Mouse (Mus musculus) liver, embryonic 14.5 days (tissue): Measurements from ENCODE around the gene Eef1akmt1. TPM values are rescaled to one million over a fixed set of nuclear protein-coding genes. Genes with fewer than 3 reads are reported as not detected.

Experiments used
- ATAC-seq: fragments of 200-750 bp; cut with Nextera tagmentation; 2 replicates; pipeline ENCODE4 v1.8.0; 2017; ENCODE audit warnings: moderate number of reproducible peaks, mild to moderate bottlenecking, moderate library complexity; ENCODE audit not compliant: insufficient read depth
- DNase-seq, 3 experiments: peaks; one replicate each; pipeline ENCODE4 v3.0.0-alpha.2; 2012 to 2013; ENCODE audit warnings: low read depth in 3 of 3, low spot score in 3 of 3
- H3K27ac ChIP-seq: fragments of 300-500 bp; sonication (generic); 2 replicates; pipeline ENCODE4 v1.5.1; 2014; ENCODE audit warnings: moderate library complexity, mild to moderate bottlenecking, control low read depth, inconsistent platforms
- H3K27me3 ChIP-seq: fragments of 300-500 bp; sonication (generic); 2 replicates; pipeline ENCODE4 v1.6.1; 2014; ENCODE audit warnings: mild to moderate bottlenecking, low read length, moderate library complexity; ENCODE audit not compliant: control insufficient read depth, insufficient read depth
- H3K36me3 ChIP-seq: fragments of 300-500 bp; sonication (generic); replicated peaks from 2 replicates; pipeline ENCODE4 v1.6.1; 2014; ENCODE audit warnings: low read depth; ENCODE audit not compliant: control insufficient read depth, insufficient read depth
- H3K4me1 ChIP-seq, 2 experiments: fragments of 200-500 bp in 1 of 2; fragments of 300-500 bp in 1 of 2; sonication (generic) in 1 of 2; replicated peaks; 2 replicates each; pipeline ENCODE4 v1.6.1; 2012 to 2014; ENCODE audit warnings: antibody characterized with exemption in 1 of 2, inconsistent platforms in 1 of 2, low read length in 1 of 2; ENCODE audit not compliant: control insufficient read depth in 2 of 2, insufficient read depth in 2 of 2
- H3K4me2 ChIP-seq: fragments of 300-500 bp; sonication (generic); 2 replicates; pipeline ENCODE4 v1.6.1; 2014; ENCODE audit warnings: low read depth, mild to moderate bottlenecking, control low read depth, moderate library complexity
- H3K4me3 ChIP-seq, 2 experiments: fragments of 200-500 bp in 1 of 2; fragments of 300-500 bp in 1 of 2; sonication (generic) in 1 of 2; 2 replicates each; pipeline ENCODE4 v1.5.1; 2012 to 2014; ENCODE audit warnings: low read depth in 2 of 2, low read length in 2 of 2, mild to moderate bottlenecking in 2 of 2, control low read depth in 1 of 2, inconsistent platforms in 1 of 2, moderate library complexity in 1 of 2; ENCODE audit not compliant: insufficient read depth in 1 of 2
- H3K9ac ChIP-seq: fragments of 300-500 bp; sonication (generic); replicated peaks from 2 replicates; pipeline ENCODE4 v1.6.1; 2014; ENCODE audit warnings: mild to moderate bottlenecking, control low read depth, moderate library complexity
- H3K9me3 ChIP-seq: fragments of 300-500 bp; sonication (generic); 2 replicates; pipeline ENCODE4 v1.6.1; 2016; ENCODE audit warnings: low read length, mixed read lengths; ENCODE audit not compliant: control insufficient read depth
- CTCF ChIP-seq: IDR thresholded peaks from 2 replicates; pipeline ENCODE4 v1.5.1; 2016; ENCODE audit warnings: antibody characterized with exemption, low read depth, control low read depth
- EP300 ChIP-seq: IDR thresholded peaks from 2 replicates; pipeline ENCODE4 v1.6.1; 2016; ENCODE audit warnings: antibody characterized with exemption, low read depth
- WGBS: fragments of 180-500 bp; shearing (Covaris S2); extraction: QIAGEN DNeasy Blood & Tissue Kit; methylation state at CpG from one replicate; pipeline ENCODE4 v1.1.7; 2014; ENCODE audit not compliant: insufficient replicate concordance; 5-methylcytosine and 5-hydroxymethylcytosine counted together
- polyA plus RNA-seq, 2 experiments: library from polyadenylated mRNA; depleted of rRNA in 1 of 2; stranded (reverse) in 1 of 2; unstranded in 1 of 2; fragments of >200 nt; fragmentation: Nextera tagmentation in 1 of 2; extraction: Ambion mirVana in 1 of 2; gene quantifications; 2 replicates each; pipeline versions ENCODE4 v1.2.1 to v1.2.3; 2012 to 2014

Eef1akmt1 gene
- polyA plus RNA-seq, 2 experiments = 14.0 to 41.8 TPM

- ATAC-seq = no peak
- Histone ChIP-seq H3K4me1 (peaks cover 0 to 4% of the 10 kb centered on the region in 2 experiments; a peak in 3 of 4 replicates), H3K27ac (no peak overlapping the region), H3K9ac (no peak overlapping the region), H3K9me3 (no peaks in the 10 kb centered on the region), H3K36me3 (no peaks in the 10 kb centered on the region), H3K4me3 (no peak overlapping the region), H3K27me3 (no peaks in the 10 kb centered on the region), H3K4me2 (no peak overlapping the region)
- no peak for DNase-seq
- 69% methylated on average over 6 of the region's 6 CpGs for WGBS
- no peak for TF ChIP-seq EP300
- no peak for TF ChIP-seq CTCF
These were observed 5.8 kb downstream of the Eef1akmt1 start for GRCm38 (mm10) chr14:57565626-57566025.

- Histone ChIP-seq H3K36me3 (no peaks in the 10 kb centered on the region), H3K4me2 (no peak overlapping the region), H3K27ac (no peak overlapping the region), H3K9me3 (no peaks in the 10 kb centered on the region), H3K4me1 (no peaks in the 10 kb centered on the region), H3K27me3 (no peaks in the 10 kb centered on the region), H3K4me3 (no peak overlapping the region), H3K9ac (no peak overlapping the region)
- ATAC-seq = no peak
- TF ChIP-seq EP300 (no peak), CTCF (no peak)
- DNase-seq = no peak
- 70% methylated on average over 1 of the region's 1 CpGs for WGBS
These were observed 14.5 kb downstream of the Eef1akmt1 start for GRCm38 (mm10) chr14:57556922-57557321.

- ATAC-seq (no peak), DNase-seq (no peak)
- WGBS = 73% methylated on average over 7 of the region's 7 CpGs
- H3K36me3 ChIP-seq = no peaks in the 10 kb centered on the region
- H3K27ac ChIP-seq = no peak overlapping the region
- H3K4me2 ChIP-seq = no peak overlapping the region
- no peak overlapping the region for H3K4me3 ChIP-seq
- H3K9ac ChIP-seq = no peak overlapping the region
- no peaks in the 10 kb centered on the region for H3K9me3 ChIP-seq
- no peaks in the 10 kb centered on the region for H3K27me3 ChIP-seq
- no peaks in the 10 kb centered on the region for H3K4me1 ChIP-seq
- TF ChIP-seq EP300 = no peak
- TF ChIP-seq CTCF = no peak
These were observed 15.8 kb downstream of the Eef1akmt1 start for GRCm38 (mm10) chr14:57555471-57556070.

- DNase-seq (no peak), ATAC-seq (no peak)
- no peak overlapping the region for H3K9ac ChIP-seq
- TF ChIP-seq CTCF = no peak
- TF ChIP-seq EP300 = no peak
- 85% methylated on average over 5 of the region's 5 CpGs for WGBS
- no peak overlapping the region for H3K27ac ChIP-seq
- H3K36me3 ChIP-seq = no peaks in the 10 kb centered on the region
- no peak overlapping the region for H3K4me2 ChIP-seq
- no peaks in the 10 kb centered on the region for H3K27me3 ChIP-seq
- no peaks in the 10 kb centered on the region for H3K4me1 ChIP-seq
- no peak overlapping the region for H3K4me3 ChIP-seq
- H3K9me3 ChIP-seq = no peaks in the 10 kb centered on the region
These were observed 17.0 kb downstream of the Eef1akmt1 start for GRCm38 (mm10) chr14:57554434-57554833.

- ATAC-seq (no peak), DNase-seq (no peak)
- no peak overlapping the region for H3K9ac ChIP-seq
- no peak for TF ChIP-seq EP300
- no peak for TF ChIP-seq CTCF
- no peak overlapping the region for H3K4me2 ChIP-seq
- H3K4me3 ChIP-seq = no peak overlapping the region
- H3K4me1 ChIP-seq = no peaks in the 10 kb centered on the region
- no peaks in the 10 kb centered on the region for H3K27me3 ChIP-seq
- no peaks in the 10 kb centered on the region for H3K36me3 ChIP-seq
- no peaks in the 10 kb centered on the region for H3K9me3 ChIP-seq
- H3K27ac ChIP-seq = no peak overlapping the region
These were observed 18.5 kb downstream of the Eef1akmt1 start for GRCm38 (mm10) chr14:57552945-57553344.
